Mouse (Mus musculus) brain, embryonic 14.5 days (tissue): ENCODE results near the gene Aida.

Experiments used
- CTCF ChIP-seq: fragments of 200-500 bp; IDR thresholded peaks from 2 replicates; pipeline ENCODE4 v1.5.1; 2012; ENCODE audit warnings: inconsistent platforms, mild to moderate bottlenecking, moderate library complexity, borderline replicate concordance; ENCODE audit not compliant: insufficient read depth, insufficient read length; ENCODE audit errors: extremely low read depth
- POLR2A ChIP-seq: fragments of 200-500 bp; IDR thresholded peaks from 2 replicates; pipeline ENCODE4 v1.6.1; 2012; ENCODE audit warnings: mild to moderate bottlenecking, inconsistent platforms, borderline replicate concordance; ENCODE audit not compliant: poor library complexity, insufficient read depth, insufficient read length, severe bottlenecking; ENCODE audit errors: extremely low read depth

DNA sequence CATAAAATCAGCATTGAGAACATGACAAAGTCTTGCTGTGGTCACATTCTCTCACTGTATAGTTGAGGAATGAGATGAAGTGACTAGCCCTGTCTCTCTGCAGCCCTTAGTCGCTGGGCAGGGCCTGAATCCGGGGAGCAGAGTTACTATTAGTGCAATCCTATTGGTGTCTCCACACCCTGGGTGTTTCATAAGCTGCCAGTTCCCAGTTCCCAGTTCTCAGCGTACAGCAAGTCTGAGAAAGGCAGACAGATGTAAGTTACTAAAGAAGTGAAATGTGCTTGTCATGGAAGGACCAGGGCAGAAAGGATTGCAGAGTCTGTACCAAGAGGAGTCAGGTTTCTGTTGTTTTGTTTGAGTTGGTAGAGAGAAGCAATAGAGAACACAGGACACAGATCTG lies 11.2 kb downstream of the Aida start:
- TF ChIP-seq CTCF: no peak
- no peak for TF ChIP-seq POLR2A
